Mouse (Mus musculus) lung, adult 2 months (tissue): ENCODE data around the gene Zfp775.

Source experiments
- CTCF ChIP-seq: fragments of 200-500 bp; IDR thresholded peaks from 2 replicates; pipeline ENCODE4 v1.5.1; 2011; ENCODE audit warnings: mild to moderate bottlenecking, low read length, control low read depth; ENCODE audit not compliant: insufficient read depth
- POLR2A ChIP-seq: fragments of 200-500 bp; IDR thresholded peaks from 2 replicates; pipeline ENCODE4 v1.6.1; 2011; ENCODE audit warnings: low read depth, mild to moderate bottlenecking, control low read depth, low read length, borderline replicate concordance; ENCODE audit errors: extremely low read depth

DNA sequence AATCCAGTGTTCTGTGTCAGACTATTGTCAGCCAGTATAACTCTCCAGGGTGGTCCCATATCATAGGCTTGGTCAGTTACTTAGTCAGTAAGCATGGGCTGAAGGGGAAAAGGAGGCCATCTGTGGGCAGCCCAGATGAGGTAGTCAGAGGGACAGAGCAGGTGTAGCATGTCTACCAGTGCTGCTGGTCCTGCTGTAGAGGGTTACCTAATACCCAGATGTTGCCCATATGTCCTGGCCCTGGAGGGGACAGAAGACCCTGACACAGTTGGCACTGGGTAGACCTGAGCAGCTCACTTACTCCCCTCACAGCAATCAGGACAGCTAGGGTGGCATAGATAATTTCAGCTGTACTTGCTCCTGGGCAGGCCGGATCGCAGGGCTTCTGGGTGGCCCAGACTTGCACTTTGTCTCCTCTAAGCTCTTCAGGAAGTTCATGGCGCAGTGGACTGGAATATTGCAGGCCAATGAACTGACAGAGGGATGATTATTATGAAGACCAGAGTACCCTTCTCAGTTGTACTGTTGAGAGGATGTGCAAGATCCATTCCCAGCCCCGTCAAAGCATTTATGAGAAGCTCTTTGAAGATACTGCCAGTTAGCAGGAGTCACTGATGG lies 36.1 kb upstream of the Zfp775 start:
- TF ChIP-seq POLR2A (no peak), CTCF (no peak)
